Mouse (Mus musculus): ENCODE data around the gene Gm20422.

DNA sequence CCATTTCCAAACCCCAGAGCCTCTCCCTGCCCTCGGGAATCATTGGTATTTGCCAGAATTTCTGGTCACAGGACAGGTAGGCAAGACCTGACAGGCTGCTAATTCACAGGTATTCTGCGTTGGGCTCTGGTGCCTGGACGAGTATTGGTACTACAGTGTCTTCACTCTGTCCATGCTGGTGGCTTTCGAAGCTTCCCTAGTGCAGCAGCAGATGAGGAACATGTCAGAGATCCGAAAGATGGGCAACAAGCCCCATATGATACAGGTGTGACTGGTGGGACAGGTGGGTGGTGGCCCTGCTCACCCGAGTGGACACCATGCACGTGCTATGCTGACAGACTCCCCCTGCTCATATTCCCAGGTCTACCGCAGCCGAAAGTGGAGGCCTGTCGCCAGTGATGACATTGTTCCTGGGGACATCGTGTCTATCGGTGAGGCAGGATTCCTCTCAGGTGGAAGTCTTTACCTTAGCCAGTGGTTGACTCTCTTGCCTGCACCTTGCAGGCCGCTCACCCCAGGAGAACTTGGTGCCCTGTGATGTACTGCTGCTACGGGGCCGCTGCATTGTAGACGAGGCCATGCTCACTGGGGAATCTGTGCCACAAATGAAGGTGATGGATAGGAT is 22.1 kb upstream of the Gm20422 start:
- TF ChIP-seq CTCF (conservative IDR thresholded peaks at IDR 0.05; ENCODE audit: low read length), result no peak
- no peak for TF ChIP-seq POU5F1 (IDR thresholded peaks at IDR 0.05; ENCODE audit: borderline replicate concordance, low read length)
- TF ChIP-seq NANOG (IDR thresholded peaks at IDR 0.05; ENCODE audit: borderline replicate concordance, low read length), result no peak
